Mouse (Mus musculus) erythroblast, embryonic 14.5 days (primary cell): Measurements from ENCODE around the gene Mrtfa. TPM values are rescaled to one million over a fixed set of nuclear protein-coding genes. Genes with fewer than 3 reads are reported as not detected.

Source experiments
- H3K27me3 ChIP-seq: 2 replicates; pipeline ENCODE4 v1.6.1; 2012; ENCODE audit warnings: inconsistent platforms; ENCODE audit not compliant: control insufficient read depth
- H3K36me3 ChIP-seq: 2 replicates; pipeline ENCODE4 v1.6.1; 2012; ENCODE audit warnings: mild to moderate bottlenecking, inconsistent platforms; ENCODE audit not compliant: control insufficient read depth
- H3K4me1 ChIP-seq: 2 replicates; pipeline ENCODE4 v1.6.1; 2012; ENCODE audit warnings: inconsistent platforms; ENCODE audit not compliant: control insufficient read depth
- H3K4me3 ChIP-seq: replicated peaks from 2 replicates; pipeline ENCODE3; 2012; ENCODE audit warnings: moderate library complexity, mild to moderate bottlenecking, inconsistent platforms
- H3K9me3 ChIP-seq: 2 replicates; pipeline ENCODE4 v1.6.1; 2012; ENCODE audit warnings: low read length, inconsistent platforms, mixed read lengths; ENCODE audit not compliant: control insufficient read depth
- GATA1 ChIP-seq: IDR thresholded peaks from 2 replicates; pipeline ENCODE4 v1.6.1; 2012; ENCODE audit warnings: low read length, inconsistent platforms, mixed read lengths
- TAL1 ChIP-seq: IDR thresholded peaks from 3 replicates; pipeline ENCODE4 v1.6.1; 2012; ENCODE audit warnings: low read length, inconsistent platforms, mixed read lengths
- polyA plus RNA-seq: library from polyadenylated mRNA; stranded (reverse); fragments of >175 nt; gene quantifications from 2 replicates; pipeline ENCODE4 v1.2.3, GENCODE M21; 2012

The Mrtfa gene
- polyA plus RNA-seq, 1 experiment = 0.47 TPM

GRCm38 (mm10) chr15:81167831-81168230 is 22.7 kb downstream of the Mrtfa start:
- H3K4me1 ChIP-seq = peaks cover 1% of the 10 kb centered on the region; the same call in 1 of the 2 replicates
- H3K27me3 ChIP-seq = no peaks in the 10 kb centered on the region
- no peak for TF ChIP-seq GATA1
- TF ChIP-seq TAL1 = no peak
- H3K4me3 ChIP-seq = no peak overlapping the region
- no peaks in the 10 kb centered on the region for H3K9me3 ChIP-seq
- no peaks in the 10 kb centered on the region for H3K36me3 ChIP-seq

- Histone ChIP-seq H3K9me3 (no peaks in the 10 kb centered on the region), H3K36me3 (no peaks in the 10 kb centered on the region), H3K4me3 (no peak overlapping the region), H3K4me1 (peaks cover 1% of the 10 kb centered on the region; the same call in 1 of the 2 replicates), H3K27me3 (no peaks in the 10 kb centered on the region)
- TF ChIP-seq TAL1 (no peak), GATA1 (no peak)
Observed at GRCm38 (mm10) chr15:81166291-81166690, 24.3 kb downstream of the Mrtfa start.

DNA sequence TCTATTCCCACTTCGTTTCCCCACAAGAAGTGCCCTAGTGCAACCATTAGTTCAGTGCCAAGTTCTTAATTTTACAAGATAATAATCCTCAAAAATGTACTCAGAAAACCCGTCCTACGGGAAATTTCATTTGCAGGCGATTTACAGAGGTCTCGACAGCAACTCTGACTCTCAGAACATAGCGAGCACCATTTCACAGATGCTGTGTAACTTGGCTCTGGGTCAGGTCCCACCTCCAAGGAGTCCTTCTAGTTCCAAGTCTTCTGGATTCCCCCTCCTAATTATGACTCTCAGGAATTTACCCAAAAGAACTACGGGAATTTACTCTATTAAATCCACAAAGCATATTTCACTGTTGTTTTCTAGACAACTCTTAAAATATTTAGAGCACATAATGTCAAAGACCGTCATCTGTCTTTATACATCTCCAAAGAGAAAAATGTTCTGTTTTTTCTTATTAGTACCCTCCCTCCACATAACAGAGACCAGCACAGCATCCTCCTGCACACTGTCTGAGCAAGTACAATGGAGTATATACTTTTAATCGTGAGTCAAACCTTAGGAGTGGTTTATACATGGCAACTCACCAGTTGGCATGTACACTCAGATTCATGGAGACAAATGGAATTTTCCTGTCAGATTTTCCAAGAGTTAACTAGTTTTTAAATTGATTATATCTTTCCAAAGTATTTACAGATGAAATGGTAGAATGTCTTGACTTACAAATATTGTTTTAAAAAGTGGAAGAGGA is 25.8 kb downstream of the Mrtfa start:
- Histone ChIP-seq H3K36me3 (no peaks in the 10 kb centered on the region), H3K4me3 (no peak overlapping the region), H3K4me1 (peaks cover 1% of the 10 kb centered on the region; the same call in 1 of the 2 replicates), H3K9me3 (no peaks in the 10 kb centered on the region), H3K27me3 (no peaks in the 10 kb centered on the region)
- TF ChIP-seq TAL1 (no peak), GATA1 (no peak)

- H3K36me3 ChIP-seq = no peaks in the 10 kb centered on the region
- peaks cover 7% of the 10 kb centered on the region; the same call in 1 of the 2 replicates for H3K4me1 ChIP-seq
- H3K9me3 ChIP-seq = no peaks in the 10 kb centered on the region
- no peak overlapping the region for H3K4me3 ChIP-seq
- TF ChIP-seq GATA1 (no peak), TAL1 (no peak)
- no peaks in the 10 kb centered on the region for H3K27me3 ChIP-seq
Observed at GRCm38 (mm10) chr15:81161571-81161970, 29.0 kb downstream of the Mrtfa start.

- no peaks in the 10 kb centered on the region for H3K9me3 ChIP-seq
- TF ChIP-seq TAL1 (no peak), GATA1 (no peak)
Observed at GRCm38 (mm10) chr15:81160677-81161076, 29.9 kb downstream of the Mrtfa start.

GRCm38 (mm10) chr15:81159212-81159611 is 31.3 kb downstream of the Mrtfa start:
- no peak for TF ChIP-seq TAL1
- TF ChIP-seq GATA1 = no peak
- Histone ChIP-seq H3K9me3 (no peaks in the 10 kb centered on the region), H3K4me1 (peaks cover 7% of the 10 kb centered on the region; the same call in 1 of the 2 replicates), H3K36me3 (no peaks in the 10 kb centered on the region), H3K27me3 (no peaks in the 10 kb centered on the region), H3K4me3 (no peak overlapping the region)

More at GRCm38 (mm10) chr15:81160677-81161076, 29.9 kb downstream of the Mrtfa start:
- H3K4me3 ChIP-seq = no peak overlapping the region
- no peaks in the 10 kb centered on the region for H3K36me3 ChIP-seq
- H3K4me1 ChIP-seq = peaks cover 7% of the 10 kb centered on the region; the same call in 1 of the 2 replicates
- H3K27me3 ChIP-seq = no peaks in the 10 kb centered on the region

DNA sequence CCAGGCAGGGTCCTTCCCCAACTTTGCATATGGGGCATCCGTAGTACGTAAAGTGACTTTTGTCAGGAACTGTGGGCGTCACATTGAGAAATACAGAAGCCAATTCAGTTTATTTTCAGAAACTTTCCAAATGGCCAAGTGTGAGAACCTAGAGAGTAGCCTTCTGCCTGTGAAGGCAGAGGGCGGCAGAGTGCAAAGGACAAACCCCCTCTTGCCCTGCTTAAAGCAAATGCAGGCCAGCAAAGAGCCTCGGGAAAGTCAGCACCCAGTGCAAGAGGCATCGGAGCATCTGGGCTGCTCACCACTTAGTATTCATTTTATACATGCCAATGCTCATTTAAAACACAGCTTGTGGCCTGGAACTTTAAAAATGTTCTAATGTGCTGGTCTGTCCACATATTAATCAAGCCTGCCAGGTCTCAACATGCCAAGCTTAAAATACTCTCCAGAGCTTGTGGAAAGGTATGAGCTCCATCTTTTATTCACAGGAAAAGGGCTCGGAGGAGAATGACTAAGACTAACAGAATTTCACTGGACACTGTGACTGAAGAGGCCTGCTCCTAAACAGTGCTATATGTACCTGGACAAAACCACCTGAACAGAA is 31.9 kb downstream of the Mrtfa start:
- TF ChIP-seq TAL1 (no peak), GATA1 (no peak)

DNA sequence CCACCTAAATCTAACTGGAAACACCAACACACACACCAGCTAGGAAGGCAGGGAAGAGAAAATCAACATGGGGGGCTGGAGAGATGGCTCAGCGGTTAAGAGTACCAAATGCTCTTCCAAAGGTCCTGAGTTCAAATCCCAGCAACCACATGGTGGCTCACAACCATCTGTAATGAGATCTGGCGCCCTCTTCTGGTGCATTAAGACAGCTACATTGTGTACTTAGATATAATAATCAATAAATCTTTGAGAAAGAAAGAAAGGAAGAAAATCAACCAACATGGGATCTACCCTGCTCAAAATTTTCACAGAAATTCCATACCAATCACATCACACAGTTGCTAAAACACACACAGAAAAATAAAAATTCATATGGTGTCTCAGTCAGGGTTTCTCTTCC is 34.1 kb downstream of the Mrtfa start:
- Histone ChIP-seq H3K4me1 (peaks cover 7% of the 10 kb centered on the region; the same call in 1 of the 2 replicates), H3K4me3 (no peak overlapping the region), H3K9me3 (no peaks in the 10 kb centered on the region), H3K27me3 (no peaks in the 10 kb centered on the region), H3K36me3 (no peaks in the 10 kb centered on the region)
- TF ChIP-seq GATA1 = no peak
- no peak for TF ChIP-seq TAL1

More for the DNA sequence above, 31.9 kb downstream of the Mrtfa start:
- Histone ChIP-seq H3K36me3 (no peaks in the 10 kb centered on the region), H3K27me3 (no peaks in the 10 kb centered on the region), H3K4me3 (no peak overlapping the region), H3K9me3 (no peaks in the 10 kb centered on the region), H3K4me1 (peaks cover 7% of the 10 kb centered on the region; the same call in 1 of the 2 replicates)

DNA sequence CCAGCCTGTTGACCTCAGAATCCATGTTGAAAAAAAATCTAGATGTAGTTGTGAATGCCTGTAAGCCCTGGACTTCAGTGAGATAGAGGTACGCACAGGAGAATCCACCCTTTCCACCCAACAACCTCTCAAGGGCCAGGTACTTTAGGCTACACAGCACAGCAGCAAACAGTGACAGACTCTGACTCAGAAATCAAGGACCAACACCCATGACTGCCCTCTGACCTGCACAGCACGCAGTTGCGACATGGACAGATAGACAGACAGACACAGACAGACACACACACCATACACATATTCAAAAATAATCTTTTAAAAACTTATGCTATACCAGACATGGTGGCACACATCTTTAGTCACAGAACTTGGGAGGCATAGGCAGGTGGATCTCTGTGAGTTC is 34.7 kb downstream of the Mrtfa start:
- peaks cover 7% of the 10 kb centered on the region; the same call in 1 of the 2 replicates for H3K4me1 ChIP-seq
- no peak for TF ChIP-seq GATA1
- no peak for TF ChIP-seq TAL1
- no peaks in the 10 kb centered on the region for H3K36me3 ChIP-seq
- no peaks in the 10 kb centered on the region for H3K9me3 ChIP-seq
- no peaks in the 10 kb centered on the region for H3K27me3 ChIP-seq
- no peak overlapping the region for H3K4me3 ChIP-seq
